Mouse (Mus musculus) heart, embryonic 11.5 days (tissue): ENCODE data around the gene Dab2. TPM values are rescaled to one million over a fixed set of nuclear protein-coding genes. Genes with fewer than 3 reads are reported as not detected.

Experiments
- ATAC-seq: fragments of 200-750 bp; cut with Nextera tagmentation; replicated peaks from 2 replicates; pipeline ENCODE4 v1.8.0; 2017; ENCODE audit warnings: moderate library complexity; ENCODE audit not compliant: insufficient number of reproducible peaks, low FRiP score, low TSS enrichment
- H3K27ac ChIP-seq: fragments of 300-500 bp; sonication (generic); 2 replicates; pipeline ENCODE4 v1.5.1; 2014; ENCODE audit warnings: mild to moderate bottlenecking, low read depth, low read length
- H3K27me3 ChIP-seq: fragments of 300-500 bp; sonication (generic); 2 replicates; pipeline ENCODE4 v1.6.1; 2014; ENCODE audit warnings: mild to moderate bottlenecking, low read length, mixed read lengths; ENCODE audit not compliant: control insufficient read depth, insufficient read depth
- H3K36me3 ChIP-seq: fragments of 300-500 bp; sonication (generic); 2 replicates; pipeline ENCODE4 v1.6.1; 2014; ENCODE audit warnings: mild to moderate bottlenecking, low read length, moderate library complexity, mixed read lengths; ENCODE audit not compliant: control insufficient read depth, insufficient read depth
- H3K4me1 ChIP-seq: fragments of 300-500 bp; sonication (generic); 2 replicates; pipeline ENCODE4 v1.6.1; 2014; ENCODE audit warnings: low read length; ENCODE audit not compliant: control insufficient read depth, insufficient read depth
- H3K4me2 ChIP-seq: fragments of 300-500 bp; sonication (generic); 2 replicates; pipeline ENCODE4 v1.6.1; 2014; ENCODE audit warnings: mild to moderate bottlenecking, moderate library complexity
- H3K4me3 ChIP-seq: fragments of 300-500 bp; sonication (generic); 2 replicates; pipeline ENCODE4 v1.5.1; 2014; ENCODE audit warnings: low read depth, low read length
- H3K9ac ChIP-seq: fragments of 300-500 bp; sonication (generic); 2 replicates; pipeline ENCODE4 v1.6.1; 2014; ENCODE audit warnings: mild to moderate bottlenecking, low read depth, low read length, moderate library complexity
- H3K9me3 ChIP-seq: fragments of 300-500 bp; sonication (generic); replicated peaks from 2 replicates; pipeline ENCODE4 v1.6.1; 2016; ENCODE audit warnings: low read length; ENCODE audit not compliant: control insufficient read depth
- WGBS: fragments of 180-500 bp; shearing (Covaris S2); extraction: QIAGEN DNeasy Blood & Tissue Kit; methylation state at CpG from one replicate; pipeline ENCODE4 v1.1.7; 2014; ENCODE audit not compliant: insufficient replicate concordance; 5-methylcytosine and 5-hydroxymethylcytosine counted together
- polyA plus RNA-seq: library from polyadenylated mRNA; unstranded; fragments of >200 nt; fragmentation: Nextera tagmentation; extraction: Ambion mirVana; gene quantifications from 2 replicates; pipeline ENCODE4 v1.2.1, GENCODE M21; 2014

Gene Dab2
- polyA plus RNA-seq, 1 experiment from 2014 or later, result 46.0 TPM

GRCm38 (mm10) chr15:6406771-6407170, 107.2 kb downstream of the Dab2 start:
- no peak for ATAC-seq
- Histone ChIP-seq H3K4me3 (no peak overlapping the region), H3K4me1 (peaks cover 3% of the 10 kb centered on the region; the same call in 1 of the 2 replicates), H3K27ac (no peak overlapping the region), H3K9ac (no peak overlapping the region), H3K36me3 (no peaks in the 10 kb centered on the region), H3K4me2 (no peak overlapping the region), H3K27me3 (no peaks in the 10 kb centered on the region), H3K9me3 (no peaks in the 10 kb centered on the region)
- WGBS, result 76% methylated on average over 6 of the region's 6 CpGs

- H3K36me3 ChIP-seq, result no peaks in the 10 kb centered on the region
- H3K4me2 ChIP-seq, result no peak overlapping the region
- WGBS, result 85% methylated on average over 8 of the region's 8 CpGs
- no peaks in the 10 kb centered on the region for H3K27me3 ChIP-seq
- no peak overlapping the region for H3K4me3 ChIP-seq
- H3K4me1 ChIP-seq, result peaks cover 8% of the 10 kb centered on the region; the same call in 1 of the 2 replicates
- ATAC-seq, result no peak
- H3K27ac ChIP-seq, result no peak overlapping the region
- H3K9me3 ChIP-seq, result no peaks in the 10 kb centered on the region
- H3K9ac ChIP-seq, result no peak overlapping the region
Measured at GRCm38 (mm10) chr15:6409031-6409430, 109.4 kb downstream of the Dab2 start.

GRCm38 (mm10) chr15:6410161-6410560, 110.6 kb downstream of the Dab2 start:
- Histone ChIP-seq H3K9ac (no peak overlapping the region), H3K27ac (no peak overlapping the region), H3K4me3 (no peak overlapping the region), H3K4me1 (peaks cover 8% of the 10 kb centered on the region; the same call in 1 of the 2 replicates), H3K27me3 (no peaks in the 10 kb centered on the region), H3K9me3 (no peaks in the 10 kb centered on the region), H3K36me3 (no peaks in the 10 kb centered on the region), H3K4me2 (no peak overlapping the region)
- no peak for ATAC-seq
- 77% methylated on average over 3 of the region's 3 CpGs for WGBS

GRCm38 (mm10) chr15:6411334-6411733, 111.7 kb downstream of the Dab2 start:
- H3K4me3 ChIP-seq, result no peak overlapping the region
- H3K36me3 ChIP-seq, result no peaks in the 10 kb centered on the region
- no peak overlapping the region for H3K27ac ChIP-seq
- no peak overlapping the region for H3K9ac ChIP-seq
- no peaks in the 10 kb centered on the region for H3K9me3 ChIP-seq
- no peak overlapping the region for H3K4me2 ChIP-seq
- no peak for ATAC-seq
- peaks cover 8% of the 10 kb centered on the region; the same call in 1 of the 2 replicates for H3K4me1 ChIP-seq
- no peaks in the 10 kb centered on the region for H3K27me3 ChIP-seq
- WGBS, result 69% methylated on average over 6 of the region's 6 CpGs

- no peak for ATAC-seq
- no peak overlapping the region for H3K4me2 ChIP-seq
- 85% methylated on average over 5 of the region's 5 CpGs for WGBS
Measured at GRCm38 (mm10) chr15:6415317-6415716, 115.7 kb downstream of the Dab2 start.

GRCm38 (mm10) chr15:6431777-6432176, 132.2 kb downstream of the Dab2 start:
- Histone ChIP-seq H3K4me2 (no peak overlapping the region), H3K36me3 (peaks cover 11% of the 10 kb centered on the region), H3K27ac (no peak overlapping the region), H3K9ac (no peak overlapping the region), H3K4me1 (no peaks in the 10 kb centered on the region), H3K9me3 (no peaks in the 10 kb centered on the region), H3K27me3 (no peaks in the 10 kb centered on the region), H3K4me3 (no peak overlapping the region)
- WGBS, result 84% methylated on average over 7 of the region's 7 CpGs
- ATAC-seq, result no peak

More at GRCm38 (mm10) chr15:6415317-6415716, 115.7 kb downstream of the Dab2 start:
- no peak overlapping the region for H3K9ac ChIP-seq
- no peak overlapping the region for H3K27ac ChIP-seq
- H3K4me1 ChIP-seq, result peaks cover 8% of the 10 kb centered on the region; the same call in 1 of the 2 replicates
- no peaks in the 10 kb centered on the region for H3K9me3 ChIP-seq
- H3K4me3 ChIP-seq, result no peak overlapping the region
- H3K36me3 ChIP-seq, result peaks cover 8% of the 10 kb centered on the region
- no peaks in the 10 kb centered on the region for H3K27me3 ChIP-seq

GRCm38 (mm10) chr15:6432411-6432810, 132.8 kb downstream of the Dab2 start:
- H3K27ac ChIP-seq, result no peak overlapping the region
- H3K4me3 ChIP-seq, result no peak overlapping the region
- H3K27me3 ChIP-seq, result no peaks in the 10 kb centered on the region
- no peaks in the 10 kb centered on the region for H3K4me1 ChIP-seq
- H3K4me2 ChIP-seq, result no peak overlapping the region
- H3K9ac ChIP-seq, result no peak overlapping the region
- no peak for ATAC-seq
- WGBS, result 87% methylated on average over 7 of the region's 7 CpGs
- no peaks in the 10 kb centered on the region for H3K9me3 ChIP-seq
- H3K36me3 ChIP-seq, result peaks cover 11% of the 10 kb centered on the region

GRCm38 (mm10) chr15:6435281-6435680, 135.7 kb downstream of the Dab2 start:
- Histone ChIP-seq H3K4me1 (no peaks in the 10 kb centered on the region), H3K9me3 (no peaks in the 10 kb centered on the region), H3K27ac (no peak overlapping the region), H3K27me3 (no peaks in the 10 kb centered on the region), H3K4me2 (no peak overlapping the region), H3K9ac (no peak overlapping the region), H3K36me3 (peaks cover 7% of the 10 kb centered on the region), H3K4me3 (no peak overlapping the region)
- ATAC-seq, result no peak
- WGBS, result 85% methylated on average over 7 of the region's 7 CpGs

GRCm38 (mm10) chr15:6435773-6436172, 136.2 kb downstream of the Dab2 start:
- ATAC-seq, result no peak

More at GRCm38 (mm10) chr15:6435773-6436172, 136.2 kb downstream of the Dab2 start:
- H3K27me3 ChIP-seq, result no peaks in the 10 kb centered on the region
- H3K36me3 ChIP-seq, result peaks cover 7% of the 10 kb centered on the region
- no peak overlapping the region for H3K9ac ChIP-seq
- no peak overlapping the region for H3K27ac ChIP-seq
- no peak overlapping the region for H3K4me2 ChIP-seq
- no peak overlapping the region for H3K4me3 ChIP-seq
- H3K9me3 ChIP-seq, result no peaks in the 10 kb centered on the region
- WGBS, result 46% methylated on average over 2 of the region's 2 CpGs
- H3K4me1 ChIP-seq, result no peaks in the 10 kb centered on the region
